Mouse (Mus musculus) leukemia stem cell, adult 10-12 weeks (primary cell): Measurements from ENCODE around the gene Gm21650. TPM values are rescaled to one million over a fixed set of nuclear protein-coding genes. Genes with fewer than 3 reads are reported as not detected.

Experiments used
- polyA plus RNA-seq: library from polyadenylated mRNA; stranded (reverse); fragments of >175 nt; gene quantifications from 2 replicates; pipeline ENCODE4 v1.2.3, GENCODE M21; 2012; ENCODE audit warnings: low replicate concordance

Gene Gm21650
- polyA plus RNA-seq = not detected in 2 replicates

GRCm38 (mm10) chrY:77692508-77692907 is at the start of gene Gm21650:
Gm21650 (plus strand) TSS chrY:77692808.

